Mouse (Mus musculus): ENCODE measurements at regions not wholly inside any gene's neighbourhood (a gene's known extent, or its start where the extent isn't known, plus 50 kb on each side); places are given as distances from the start of the nearest gene placed in this dataset.

- Histone ChIP-seq H3K4me1 (replicated peaks; ENCODE audit: control insufficient read depth, insufficient read depth, low read length) (no peaks in the 10 kb centered on the region), H3K9me3 (ENCODE audit: control insufficient read depth, low read length) (no peaks in the 10 kb centered on the region), H3K27ac (ENCODE audit: low read depth, low read length) (no peak overlapping the region), H3K9ac (ENCODE audit: low read depth, low read length) (no peak overlapping the region), H3K4me2 (replicated peaks; ENCODE audit: low read depth, low read length) (no peak overlapping the region), H3K27me3 (ENCODE audit: control insufficient read depth, insufficient read depth, low read length) (no peaks in the 10 kb centered on the region), H3K4me3 (ENCODE audit: low read depth, low read length) (no peak overlapping the region), H3K36me3 (ENCODE audit: control insufficient read depth, insufficient read depth, low read length) (no peaks in the 10 kb centered on the region)
- DNase-seq (ENCODE audit: low spot score) (peak; percentile 65), ATAC-seq (ENCODE audit: low FRiP score) (peak; percentile 63)
- 0% methylated on average over 1 of the region's 1 CpGs for WGBS
Measured at GRCm38 (mm10) chr1:124718065-124718464, 672.7 kb upstream of the Dpp10 start.

- DNase-seq (ENCODE audit: low spot score), result no peak
- 96% methylated on average over 2 of the region's 2 CpGs for WGBS
- no peak overlapping the region for H3K27ac ChIP-seq (ENCODE audit: low read depth, low read length)
Measured at GRCm38 (mm10) chr1:124706246-124706645, 660.9 kb upstream of the Dpp10 start.

GRCm38 (mm10) chr1:124674420-124674819 lies 629.1 kb upstream of the Dpp10 start:
- DNase-seq (ENCODE audit: low spot score) (peak; percentile 41), ATAC-seq (ENCODE audit: low FRiP score) (peak; percentile 49; the same call in 1 of the 2 replicates)
- no peaks in the 10 kb centered on the region for H3K9me3 ChIP-seq (ENCODE audit: control insufficient read depth, low read length)
- no peak overlapping the region for H3K4me3 ChIP-seq (ENCODE audit: low read depth, low read length)
- H3K4me1 ChIP-seq (replicated peaks; ENCODE audit: control insufficient read depth, insufficient read depth, low read length), result no peaks in the 10 kb centered on the region
- WGBS, result 29% methylated on average over 2 of the region's 2 CpGs
- H3K27me3 ChIP-seq (ENCODE audit: control insufficient read depth, insufficient read depth, low read length), result no peaks in the 10 kb centered on the region
- no peak overlapping the region for H3K27ac ChIP-seq (ENCODE audit: low read depth, low read length)
- H3K36me3 ChIP-seq (ENCODE audit: control insufficient read depth, insufficient read depth, low read length), result no peaks in the 10 kb centered on the region
- no peak overlapping the region for H3K4me2 ChIP-seq (replicated peaks; ENCODE audit: low read depth, low read length)
- no peak overlapping the region for H3K9ac ChIP-seq (ENCODE audit: low read depth, low read length)

More at GRCm38 (mm10) chr1:124706246-124706645, 660.9 kb upstream of the Dpp10 start:
- no peaks in the 10 kb centered on the region for H3K27me3 ChIP-seq (ENCODE audit: control insufficient read depth, insufficient read depth, low read length)
- H3K4me1 ChIP-seq (replicated peaks; ENCODE audit: control insufficient read depth, insufficient read depth, low read length), result no peaks in the 10 kb centered on the region
- ATAC-seq (ENCODE audit: low FRiP score), result no peak
- H3K9ac ChIP-seq (ENCODE audit: low read depth, low read length), result no peak overlapping the region
- H3K4me3 ChIP-seq (ENCODE audit: low read depth, low read length), result no peak overlapping the region
- H3K4me2 ChIP-seq (replicated peaks; ENCODE audit: low read depth, low read length), result no peak overlapping the region
- no peaks in the 10 kb centered on the region for H3K36me3 ChIP-seq (ENCODE audit: control insufficient read depth, insufficient read depth, low read length)
- no peaks in the 10 kb centered on the region for H3K9me3 ChIP-seq (ENCODE audit: control insufficient read depth, low read length)

DNA sequence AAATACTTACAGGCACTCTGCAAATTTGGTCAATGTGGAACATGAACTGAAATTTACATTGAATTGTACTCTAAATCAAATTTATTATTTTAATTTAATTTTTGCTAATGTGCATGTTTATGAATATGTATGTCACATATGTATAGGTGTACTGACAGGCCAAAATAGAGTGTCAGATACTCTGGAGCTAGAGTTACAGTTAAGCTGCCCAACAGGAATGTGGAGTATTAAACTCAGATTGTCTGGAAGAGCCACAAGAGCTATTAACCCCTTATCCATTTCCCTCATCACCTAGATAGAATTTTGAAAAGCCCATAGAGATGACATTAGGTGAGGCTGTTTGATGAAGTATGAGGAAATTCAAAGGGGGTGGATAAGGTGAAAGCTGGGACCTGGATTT lies 607.5 kb upstream of the Dpp10 start:
- Histone ChIP-seq H3K27ac (ENCODE audit: low read depth, low read length) (no peak overlapping the region), H3K9ac (ENCODE audit: low read depth, low read length) (no peak overlapping the region), H3K9me3 (ENCODE audit: control insufficient read depth, low read length) (no peaks in the 10 kb centered on the region), H3K27me3 (ENCODE audit: control insufficient read depth, insufficient read depth, low read length) (no peaks in the 10 kb centered on the region), H3K4me1 (replicated peaks; ENCODE audit: control insufficient read depth, insufficient read depth, low read length) (no peaks in the 10 kb centered on the region), H3K4me2 (replicated peaks; ENCODE audit: low read depth, low read length) (no peak overlapping the region), H3K36me3 (ENCODE audit: control insufficient read depth, insufficient read depth, low read length) (no peaks in the 10 kb centered on the region), H3K4me3 (ENCODE audit: low read depth, low read length) (no peak overlapping the region)
- DNase-seq (ENCODE audit: low spot score) (no peak), ATAC-seq (ENCODE audit: low FRiP score) (no peak)

GRCm38 (mm10) chr1:124652251-124652861 lies 607.0 kb upstream of the Dpp10 start:
- H3K4me1 ChIP-seq (replicated peaks; ENCODE audit: control insufficient read depth, insufficient read depth, low read length), result no peaks in the 10 kb centered on the region
- DNase-seq (ENCODE audit: low spot score), result peak; percentile 6
- WGBS, result 90% methylated on average over 3 of the region's 3 CpGs
- H3K36me3 ChIP-seq (ENCODE audit: control insufficient read depth, insufficient read depth, low read length), result no peaks in the 10 kb centered on the region
- H3K9me3 ChIP-seq (ENCODE audit: control insufficient read depth, low read length), result no peaks in the 10 kb centered on the region
- no peak overlapping the region for H3K4me3 ChIP-seq (ENCODE audit: low read depth, low read length)
- no peaks in the 10 kb centered on the region for H3K27me3 ChIP-seq (ENCODE audit: control insufficient read depth, insufficient read depth, low read length)
- no peak overlapping the region for H3K4me2 ChIP-seq (replicated peaks; ENCODE audit: low read depth, low read length)
- no peak overlapping the region for H3K9ac ChIP-seq (ENCODE audit: low read depth, low read length)
- no peak for ATAC-seq (ENCODE audit: low FRiP score)
- H3K27ac ChIP-seq (ENCODE audit: low read depth, low read length), result no peak overlapping the region

DNA sequence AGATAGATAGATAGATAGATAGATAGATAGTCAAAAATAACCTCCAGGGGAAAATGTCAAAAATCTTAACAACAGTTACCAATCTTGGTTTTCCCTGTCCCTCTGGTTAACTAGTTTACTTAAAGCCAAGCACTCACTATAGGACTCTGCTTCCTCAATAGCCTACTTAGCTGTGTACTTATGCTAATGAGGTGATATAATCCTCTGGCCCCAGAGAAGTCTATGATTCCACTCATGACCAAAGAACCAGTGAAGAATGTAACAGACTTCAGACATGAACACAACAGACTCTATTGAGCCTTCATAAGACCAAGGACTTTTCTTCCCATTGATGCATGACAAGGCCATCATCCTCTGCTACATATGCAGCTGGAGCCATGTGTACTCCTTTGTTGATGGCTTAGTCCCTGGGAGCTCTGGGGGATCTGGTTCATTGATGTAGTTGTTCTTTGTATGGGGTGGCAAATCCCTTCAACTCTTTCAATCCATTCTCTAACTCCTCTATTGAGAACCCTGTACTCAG lies 589.9 kb upstream of the Dpp10 start:
- Histone ChIP-seq H3K4me2 (replicated peaks; ENCODE audit: low read depth, low read length) (no peak overlapping the region), H3K4me3 (ENCODE audit: low read depth, low read length) (no peak overlapping the region), H3K4me1 (replicated peaks; ENCODE audit: control insufficient read depth, insufficient read depth, low read length) (no peaks in the 10 kb centered on the region), H3K36me3 (ENCODE audit: control insufficient read depth, insufficient read depth, low read length) (no peaks in the 10 kb centered on the region), H3K27ac (ENCODE audit: low read depth, low read length) (no peak overlapping the region), H3K9me3 (ENCODE audit: control insufficient read depth, low read length) (no peaks in the 10 kb centered on the region), H3K27me3 (ENCODE audit: control insufficient read depth, insufficient read depth, low read length) (no peaks in the 10 kb centered on the region), H3K9ac (ENCODE audit: low read depth, low read length) (no peak overlapping the region)
- DNase-seq (ENCODE audit: low spot score) (no peak), ATAC-seq (ENCODE audit: low FRiP score) (no peak)

GRCm38 (mm10) chr1:124630084-124630483 lies 584.7 kb upstream of the Dpp10 start:
- ATAC-seq (ENCODE audit: low FRiP score), result no peak
- no peak overlapping the region for H3K4me3 ChIP-seq (ENCODE audit: low read depth, low read length)
- H3K27ac ChIP-seq (ENCODE audit: low read depth, low read length), result no peak overlapping the region
- no peaks in the 10 kb centered on the region for H3K27me3 ChIP-seq (ENCODE audit: control insufficient read depth, insufficient read depth, low read length)
- H3K4me2 ChIP-seq (replicated peaks; ENCODE audit: low read depth, low read length), result no peak overlapping the region
- DNase-seq (ENCODE audit: low spot score), result no peak
- no peak overlapping the region for H3K9ac ChIP-seq (ENCODE audit: low read depth, low read length)
- no peaks in the 10 kb centered on the region for H3K4me1 ChIP-seq (replicated peaks; ENCODE audit: control insufficient read depth, insufficient read depth, low read length)
- H3K9me3 ChIP-seq (ENCODE audit: control insufficient read depth, low read length), result no peaks in the 10 kb centered on the region
- H3K36me3 ChIP-seq (ENCODE audit: control insufficient read depth, insufficient read depth, low read length), result no peaks in the 10 kb centered on the region

DNA sequence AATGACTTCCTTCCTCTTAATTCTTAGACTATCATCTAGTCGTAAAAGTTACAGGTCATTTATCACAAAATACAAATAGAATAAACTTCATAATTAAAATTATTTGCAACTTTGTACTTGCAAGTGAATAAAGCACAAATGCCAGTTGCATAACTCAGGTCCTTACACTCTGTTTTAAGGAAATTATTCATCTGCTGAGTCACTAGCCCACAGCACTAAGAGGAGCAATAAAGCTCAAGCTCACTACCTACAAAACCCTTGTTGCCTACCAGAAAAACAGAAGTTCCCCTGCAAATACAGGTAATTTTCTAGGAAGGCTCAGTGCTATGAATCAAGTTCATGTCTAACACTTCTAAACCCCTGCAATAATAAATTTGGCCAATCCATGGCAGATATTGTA lies 539.3 kb upstream of the Dpp10 start:
- Histone ChIP-seq H3K4me2 (replicated peaks; ENCODE audit: low read depth, low read length) (no peak overlapping the region), H3K9ac (ENCODE audit: low read depth, low read length) (no peak overlapping the region), H3K4me3 (ENCODE audit: low read depth, low read length) (no peak overlapping the region), H3K36me3 (ENCODE audit: control insufficient read depth, insufficient read depth, low read length) (no peaks in the 10 kb centered on the region), H3K27ac (ENCODE audit: low read depth, low read length) (no peak overlapping the region), H3K4me1 (replicated peaks; ENCODE audit: control insufficient read depth, insufficient read depth, low read length) (no peaks in the 10 kb centered on the region), H3K9me3 (ENCODE audit: control insufficient read depth, low read length) (no peaks in the 10 kb centered on the region), H3K27me3 (ENCODE audit: control insufficient read depth, insufficient read depth, low read length) (no peaks in the 10 kb centered on the region)
- ATAC-seq (ENCODE audit: low FRiP score) (no peak), DNase-seq (ENCODE audit: low spot score) (no peak)
- WGBS, result 92% methylated on average over 1 of the region's 1 CpGs
